Mouse (Mus musculus): ENCODE measurements around the gene Crb1. TPM values are rescaled to one million over a fixed set of nuclear protein-coding genes. Genes with fewer than 3 reads are reported as not detected.

Crb1 gene
- total and polyA plus RNA-seq, 3 experiments = 0.10 to 0.25 (median 0.12) TPM

DNA sequence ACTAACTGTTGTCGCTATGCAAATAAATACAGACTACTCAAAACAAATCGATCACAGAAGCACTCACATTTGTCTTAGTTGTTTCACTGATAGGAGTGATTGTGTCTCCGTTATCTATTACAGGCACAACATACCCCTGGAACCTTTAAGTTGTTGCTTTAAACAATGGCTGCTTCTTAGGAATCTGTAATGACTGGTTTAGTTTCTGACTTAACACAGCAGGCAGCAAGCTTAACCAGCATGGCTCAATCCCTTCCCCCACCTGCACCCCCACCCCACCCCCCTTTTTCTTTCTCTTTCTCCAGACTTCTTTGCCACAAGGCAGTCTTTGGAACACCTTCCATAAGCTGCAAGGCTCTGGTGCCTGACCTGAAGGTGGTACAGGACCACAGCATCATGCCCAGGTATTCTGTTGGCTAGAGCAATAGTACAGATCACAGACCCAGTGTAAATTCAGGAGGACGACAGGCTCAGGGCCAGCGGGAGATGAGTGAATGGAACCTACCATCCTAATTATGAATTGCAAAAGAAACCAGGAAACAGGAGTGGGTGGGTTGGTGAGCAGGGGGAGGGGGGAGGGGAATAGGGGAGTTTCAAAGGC is 182.4 kb downstream of the Crb1 start:
- Histone ChIP-seq H3K27me3 (replicated peaks) (no peaks in the 10 kb centered on the region), H3K4me2 (ENCODE audit: insufficient read depth, low read depth, poor library complexity, severe bottlenecking) (0 out of 2 replicates have a peak overlapping the region, but pooled peaks have one; percentile 3), H3K27ac (ENCODE audit: insufficient read depth, low read depth) (no peak overlapping the region), H3K9me3 (replicated peaks; ENCODE audit: low read length) (no peaks in the 10 kb centered on the region), H3K4me3 (replicated peaks in 1 of 3; ENCODE audit: low read depth in 2 of 3, low read length in 2 of 3, poor library complexity in 1 of 3) (no peak overlapping the region), H3K36me3 (replicated peaks in 1 of 2; ENCODE audit: control insufficient read depth in 1 of 2, insufficient read depth in 1 of 2, low read length in 1 of 2) (no peaks in the 10 kb centered on the region), H3K79me2 (replicated peaks; ENCODE audit: control insufficient read depth, extremely low read depth, insufficient read depth, poor library complexity, severe bottlenecking) (no peaks in the 10 kb centered on the region), H3K9ac (ENCODE audit: insufficient read depth, low read depth) (no peak overlapping the region), H3K4me1 (ENCODE audit: control insufficient read depth in 1 of 2, insufficient read depth in 2 of 2) (peaks cover 6 to 25% of the 10 kb centered on the region in 2 experiments)
- in situ Hi-C loops (cut with MboI; ENCODE audit: low pct_ligation_motif_present, low pct_unique_long_range_greater_than_20kb, low sequenced_read_pairs) (no loop called here), dilution Hi-C loops (cut with MboI; ENCODE audit: extremely low pct_ligation_motif_present, extremely low pct_unique_long_range_greater_than_20kb, low sequenced_read_pairs) (no loop called here)
- DNase-seq (ENCODE audit: extremely low read depth) = no peak
- no peak for TF ChIP-seq POLR2A (IDR thresholded peaks at IDR 0.05; ENCODE audit: low read depth, low read length)
- no peak for TF ChIP-seq USF2 (conservative IDR thresholded peaks at IDR 0.05; ENCODE audit: low read depth, low read length)
- TF ChIP-seq TBP (conservative IDR thresholded peaks at IDR 0.05; ENCODE audit: low read depth, low read length) = no peak
- no peak for TF ChIP-seq MEF2A (IDR thresholded peaks at IDR 0.05; ENCODE audit: borderline replicate concordance, low read depth, low read length)
- TF ChIP-seq ZNF384 (IDR thresholded peaks at IDR 0.05; ENCODE audit: low read depth, low read length) = no peak
- TF ChIP-seq EP300 (IDR thresholded peaks at IDR 0.05; ENCODE audit: low read length) = no peak
- TF ChIP-seq MXI1 (IDR thresholded peaks at IDR 0.05; ENCODE audit: low read depth, low read length) = no peak
- no peak for TF ChIP-seq JUND (conservative IDR thresholded peaks at IDR 0.05; ENCODE audit: low read depth, low read length)
- TF ChIP-seq E2F4 (IDR thresholded peaks at IDR 0.05; ENCODE audit: insufficient replicate concordance, low read depth, low read length) = no peak
- TF ChIP-seq ZMIZ1 (IDR thresholded peaks at IDR 0.05; ENCODE audit: low read depth, low read length) = no peak
- no peak for TF ChIP-seq PAX5 (IDR thresholded peaks at IDR 0.05; ENCODE audit: low read length)
- TF ChIP-seq GABPA (IDR thresholded peaks at IDR 0.05; ENCODE audit: insufficient replicate concordance, low read depth, low read length) = no peak

DNA sequence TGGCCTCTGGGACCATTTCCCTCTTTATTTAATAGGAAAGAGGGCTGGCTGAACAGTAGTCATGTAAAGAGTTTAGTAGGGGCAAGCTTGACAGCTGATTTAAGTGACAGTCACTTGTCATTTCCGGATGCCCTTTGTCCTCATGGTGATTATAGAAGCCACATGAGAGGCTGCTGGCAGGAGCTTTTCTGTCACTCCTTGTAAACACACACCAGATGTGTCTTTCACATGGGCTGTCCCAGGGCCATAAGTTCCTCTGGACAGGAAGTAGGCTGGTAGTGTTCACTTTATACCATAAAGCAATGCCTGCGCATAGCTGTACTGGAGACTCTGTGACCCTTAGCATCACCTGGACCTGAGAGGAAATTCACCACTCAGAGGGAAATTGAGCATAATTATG is 182.9 kb downstream of the Crb1 start:
- Histone ChIP-seq H3K27ac (ENCODE audit: insufficient read depth, low read depth) (no peak overlapping the region), H3K4me3 (replicated peaks in 1 of 3; ENCODE audit: low read depth in 2 of 3, low read length in 2 of 3, poor library complexity in 1 of 3) (no peak overlapping the region), H3K36me3 (replicated peaks in 1 of 2; ENCODE audit: control insufficient read depth in 1 of 2, insufficient read depth in 1 of 2, low read length in 1 of 2) (no peaks in the 10 kb centered on the region), H3K4me2 (ENCODE audit: insufficient read depth, low read depth, poor library complexity, severe bottlenecking) (no peak overlapping the region), H3K9ac (ENCODE audit: insufficient read depth, low read depth) (no peak overlapping the region), H3K79me2 (replicated peaks; ENCODE audit: control insufficient read depth, extremely low read depth, insufficient read depth, poor library complexity, severe bottlenecking) (no peaks in the 10 kb centered on the region), H3K4me1 (ENCODE audit: control insufficient read depth in 1 of 2, insufficient read depth in 2 of 2) (peaks cover 6 to 25% of the 10 kb centered on the region in 2 experiments), H3K9me3 (replicated peaks; ENCODE audit: low read length) (no peaks in the 10 kb centered on the region), H3K27me3 (replicated peaks) (no peaks in the 10 kb centered on the region)
- in situ Hi-C loops (cut with MboI; ENCODE audit: low pct_ligation_motif_present, low pct_unique_long_range_greater_than_20kb, low sequenced_read_pairs) (no loop called here), dilution Hi-C loops (cut with MboI; ENCODE audit: extremely low pct_ligation_motif_present, extremely low pct_unique_long_range_greater_than_20kb, low sequenced_read_pairs) (no loop called here)
- TF ChIP-seq SMC3 (IDR thresholded peaks at IDR 0.05; ENCODE audit: low read depth, low read length) (no peak), IRF4 (IDR thresholded peaks at IDR 0.05; ENCODE audit: low read depth, low read length) (no peak), ELF1 (IDR thresholded peaks at IDR 0.05; ENCODE audit: low read depth, low read length) (0 out of 2 replicates have a peak, but pooled peaks have one; percentile 15)
- no peak for DNase-seq (ENCODE audit: extremely low read depth)

Measured in CH12.LX (cell line).